Comparison of ENCODE assay signal across 12 mouse cellular contexts in the genomic region with DNA sequence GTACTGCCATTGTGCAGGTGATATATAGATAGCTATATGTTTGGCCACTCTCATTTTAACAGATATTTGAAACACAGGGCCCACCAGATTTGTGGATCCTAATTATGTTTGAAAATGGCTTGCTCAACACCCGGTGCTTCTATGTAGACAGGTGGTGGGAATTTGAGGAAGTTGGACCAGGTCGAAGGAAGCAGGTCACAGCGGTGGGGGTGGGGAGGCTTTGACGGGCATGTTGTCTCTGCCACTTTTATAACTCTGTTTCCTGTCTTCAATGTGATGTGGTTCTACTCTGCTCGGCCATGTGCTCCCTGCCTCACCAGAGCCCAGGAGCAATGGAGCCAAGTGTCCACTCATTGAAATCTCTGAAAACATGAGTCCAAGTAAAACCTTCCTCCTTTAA.
"Had no signal": no experiment of that assay in that cellular context is flagged by ENCODE, and none has a peak within 500 bp of the region (broad histone marks: within the 10 kb centered on the region; RNA-seq: fewer than 3 reads in every experiment).

No protein-coding gene starts in this region.

- H3K36me3 ChIP-seq: intestine, embryonic 15.5 days; kidney, embryonic 15.5 days; limb, embryonic 12.5 days; liver, embryonic 13.5 days; midbrain, embryonic 10.5 days; neural tube, embryonic 15.5 days had no signal

- DNase-seq: kidney, adult 2 months; kidney, postnatal 14 days; liver; liver, embryonic 13.5 days; liver, postnatal 0 days; midbrain, embryonic 14.5 days had no signal

- H3K9me3 ChIP-seq: intestine, embryonic 15.5 days; kidney, embryonic 15.5 days; limb, embryonic 12.5 days; liver, embryonic 13.5 days; midbrain, embryonic 10.5 days; neural tube, embryonic 15.5 days had no signal

- H3K4me3 ChIP-seq: intestine, embryonic 15.5 days; kidney, embryonic 15.5 days; limb, embryonic 12.5 days; liver, embryonic 13.5 days; midbrain, embryonic 10.5 days; myocyte; neural tube, embryonic 15.5 days had no signal

- H3K27me3 ChIP-seq: intestine, embryonic 15.5 days; kidney, embryonic 15.5 days; limb, embryonic 12.5 days; liver, embryonic 13.5 days; neural tube, embryonic 15.5 days had no signal

- H3K9ac ChIP-seq: intestine, embryonic 15.5 days; kidney, embryonic 15.5 days; limb, embryonic 12.5 days; liver, embryonic 13.5 days; liver, postnatal 0 days; neural tube, embryonic 15.5 days had no signal

- H3K4me2 ChIP-seq: intestine, embryonic 15.5 days; kidney, embryonic 15.5 days; limb, embryonic 12.5 days; liver, embryonic 13.5 days; neural tube, embryonic 15.5 days had no signal

- H3K27ac ChIP-seq: intestine, embryonic 15.5 days; kidney, embryonic 15.5 days; limb, embryonic 12.5 days; liver, embryonic 13.5 days; midbrain, embryonic 10.5 days; neural tube, embryonic 15.5 days had no signal

- H3K4me1 ChIP-seq: intestine, embryonic 15.5 days; kidney, embryonic 15.5 days; limb, embryonic 12.5 days; liver, embryonic 13.5 days; midbrain, embryonic 10.5 days; neural tube, embryonic 15.5 days had no signal

- ATAC-seq: intestine, embryonic 15.5 days; liver, postnatal 0 days had no signal
